Mouse (Mus musculus) heart, postnatal 0 days (tissue): Measurements from ENCODE around the gene Fam57a.

Experiments
- CTCF ChIP-seq: IDR thresholded peaks from 2 replicates; pipeline ENCODE4 v1.5.1; 2016; ENCODE audit warnings: antibody characterized with exemption, control low read depth, low read depth
- EP300 ChIP-seq: IDR thresholded peaks from 2 replicates; pipeline ENCODE4 v1.6.1; 2016; ENCODE audit warnings: antibody characterized with exemption, low read depth

GRCm38 (mm10) chr11:76260208-76261050 is 81.0 kb downstream of the Fam57a start:
- TF ChIP-seq CTCF = no peak
- no peak for TF ChIP-seq EP300
